Comparison of ENCODE assay signal across 8 mouse cellular contexts in the genomic region with DNA sequence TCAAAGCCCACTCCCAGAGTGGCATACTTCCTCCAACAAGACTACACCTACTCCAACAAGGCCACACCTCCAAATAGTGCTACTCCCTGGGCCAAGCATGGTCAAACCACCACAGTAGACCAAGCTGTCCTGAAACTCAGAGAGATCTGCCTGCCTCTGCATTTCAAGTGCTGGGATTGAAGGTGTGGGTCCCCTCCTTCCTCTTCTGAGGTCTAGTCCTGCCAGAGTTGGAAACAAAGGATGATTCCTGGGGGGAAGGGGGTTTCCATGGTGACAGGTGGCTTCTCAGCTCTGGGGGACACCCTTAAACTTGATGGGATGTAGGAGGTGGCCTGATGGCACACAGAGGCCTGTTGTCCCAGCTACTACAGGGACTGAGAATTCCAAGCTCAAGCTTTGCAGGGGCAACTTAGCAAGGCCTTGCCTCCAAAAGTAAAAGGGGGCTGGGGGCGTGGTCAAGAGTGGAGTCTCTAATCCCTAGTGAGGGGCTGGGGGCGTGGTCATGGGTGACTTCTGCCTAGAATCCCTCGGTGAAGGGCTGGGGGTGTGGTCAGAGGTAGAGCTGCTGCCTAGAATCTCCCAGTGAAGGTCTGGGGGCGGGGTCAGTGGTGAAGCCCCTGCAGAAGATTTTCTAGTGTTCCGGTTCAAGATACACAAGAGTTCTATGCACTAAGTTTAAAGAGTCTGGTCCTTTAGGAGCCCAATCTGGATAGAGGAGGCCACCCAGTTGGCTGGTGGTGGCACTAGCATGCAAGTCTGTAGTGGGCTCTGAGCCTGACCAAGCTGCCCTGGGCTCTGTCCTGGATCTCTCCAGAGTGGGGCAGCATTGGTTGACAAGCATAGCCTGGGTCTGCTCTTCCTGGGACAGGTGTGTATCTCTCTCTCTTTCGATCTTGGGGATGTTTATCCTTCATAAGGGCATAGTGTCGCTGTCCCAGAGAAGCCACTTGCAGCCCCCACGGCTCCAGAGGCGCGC. TPM values are rescaled to one million over a fixed set of nuclear protein-coding genes. Genes with fewer than 3 reads are reported as not detected.
DNase-seq lines count a peak whose midpoint lies in the region; ATAC-seq and TF ChIP-seq lines count a peak whose summit lies in the region.

A gene (plus strand): TSS at position 481 of the 976 bp plus-strand sequence.

- peaks cover 19% of the 10 kb centered on the region for H3K27me3 ChIP-seq in heart, embryonic 11.5 days (ENCODE audit: control insufficient read depth, insufficient read depth, low read length)
- no peaks in the 10 kb centered on the region for H3K27me3 ChIP-seq in ES-Bruce4 (ENCODE audit: control insufficient read depth, insufficient read depth, low read length, poor library complexity, severe bottlenecking)
- H3K27me3 ChIP-seq in liver, embryonic 11.5 days (replicated peaks; ENCODE audit: control insufficient read depth, insufficient read depth, low read length), result peaks cover 36% of the 10 kb centered on the region

- H3K9ac ChIP-seq in heart, embryonic 11.5 days (ENCODE audit: low read depth, low read length), result peak within 1 kb of the TSS; percentile 71
- H3K9ac ChIP-seq in ES-Bruce4 (ENCODE audit: low read depth, poor library complexity, severe bottlenecking), result peak within 1 kb of the TSS; percentile 69
- H3K9ac ChIP-seq in liver, embryonic 11.5 days (ENCODE audit: low read depth, low read length), result peak within 1 kb of the TSS; percentile 46; the same call in 1 of the 2 replicates

- peak within 1 kb of the TSS; percentile 68 for H3K4me2 ChIP-seq in heart, embryonic 11.5 days
- peak within 1 kb of the TSS; percentile 80 for H3K4me2 ChIP-seq in liver, embryonic 11.5 days

- intact Hi-C loops in heart, postnatal 36 days (cut with DNase I), result no loop called here

- DNase-seq in heart, postnatal 36 days, result no peak
- peak; percentile 59 for DNase-seq in cerebellum, adult 8-10 months
- no peak for DNase-seq in liver, embryonic 11.5 days (ENCODE audit: low spot score)
- DNase-seq in testis, postnatal 14 days (ENCODE audit: low spot score), result peak; percentile 65

- TF ChIP-seq EP300 in ES-Bruce4 (IDR thresholded peaks at IDR 0.05; ENCODE audit: insufficient read depth, low read depth, low read length), result no peak

- H3K27ac ChIP-seq in heart, embryonic 11.5 days (ENCODE audit: low read depth, low read length), result no peak within 1 kb of the TSS
- H3K27ac ChIP-seq in ES-Bruce4 (ENCODE audit: insufficient read depth, low read length), result no peak within 1 kb of the TSS
- H3K27ac ChIP-seq in liver, embryonic 11.5 days (ENCODE audit: low read depth, low read length), result no peak within 1 kb of the TSS

- peak within 1 kb of the TSS; percentile 62 for H3K4me3 ChIP-seq in heart, embryonic 11.5 days (ENCODE audit: low read depth, low read length)
- peak within 1 kb of the TSS; percentile 74 for H3K4me3 ChIP-seq in ES-Bruce4 (ENCODE audit: low read depth, low read length)
- peak within 1 kb of the TSS; percentile 46 for H3K4me3 ChIP-seq in liver, embryonic 11.5 days (ENCODE audit: low read depth, low read length)

- no peak for TF ChIP-seq CTCF in ES-Bruce4 (IDR thresholded peaks at IDR 0.05; ENCODE audit: low read depth, low read length)

- WGBS in heart, embryonic 11.5 days (ENCODE audit: insufficient replicate concordance), result 18% methylated on average over 10 of the region's 10 CpGs
- 20% methylated on average over 10 of the region's 10 CpGs for WGBS in liver, embryonic 11.5 days

- no peak for ATAC-seq in heart, embryonic 11.5 days (replicated peaks; ENCODE audit: insufficient number of reproducible peaks, low FRiP score, low TSS enrichment)
- ATAC-seq in hematopoietic stem cell, adult 5-6 weeks (replicated peaks in 1 of 2; ENCODE audit: insufficient read depth in 1 of 2, low FRiP score in 2 of 2, low TSS enrichment in 1 of 2, low read depth in 1 of 2, poor library complexity in 2 of 2, severe bottlenecking in 2 of 2), result no peak
- no peak for ATAC-seq in liver, embryonic 11.5 days (replicated peaks; ENCODE audit: low FRiP score)
- no peak for ATAC-seq in erythroid progenitor cell, adult 5-6 weeks (replicated peaks; ENCODE audit: low FRiP score, poor library complexity, severe bottlenecking)

- TF ChIP-seq POLR2A in ES-Bruce4 (IDR thresholded peaks at IDR 0.05; ENCODE audit: insufficient read depth, low read length), result no peak

- no peaks in the 10 kb centered on the region for H3K9me3 ChIP-seq in heart, embryonic 11.5 days (replicated peaks; ENCODE audit: control insufficient read depth, low read length)
- H3K9me3 ChIP-seq in ES-Bruce4 (replicated peaks; ENCODE audit: control insufficient read depth, insufficient read depth, low read length, poor library complexity, severe bottlenecking), result no peaks in the 10 kb centered on the region
- H3K9me3 ChIP-seq in liver, embryonic 11.5 days (ENCODE audit: control insufficient read depth, low read length), result no peaks in the 10 kb centered on the region

- peaks cover 37% of the 10 kb centered on the region for H3K4me1 ChIP-seq in heart, embryonic 11.5 days (ENCODE audit: control insufficient read depth, insufficient read depth, low read length)
- peaks cover 3% of the 10 kb centered on the region for H3K4me1 ChIP-seq in ES-Bruce4 (ENCODE audit: control insufficient read depth, insufficient read depth, low read length)
- peaks cover 51% of the 10 kb centered on the region for H3K4me1 ChIP-seq in liver, embryonic 11.5 days (replicated peaks; ENCODE audit: control insufficient read depth, insufficient read depth, low read length)

- no peaks in the 10 kb centered on the region for H3K36me3 ChIP-seq in heart, embryonic 11.5 days (ENCODE audit: control insufficient read depth, insufficient read depth, low read length)
- no peaks in the 10 kb centered on the region for H3K36me3 ChIP-seq in ES-Bruce4 (ENCODE audit: control insufficient read depth, insufficient read depth, low read length, poor library complexity, severe bottlenecking)
- no peaks in the 10 kb centered on the region for H3K36me3 ChIP-seq in liver, embryonic 11.5 days (ENCODE audit: control insufficient read depth, insufficient read depth, low read length)

RNA-seq across cellular contexts. Expression of the gene that starts here (rescaled TPM):
- 17.8 and 18.3 TPM in 2 replicates for polyA plus RNA-seq in heart, embryonic 11.5 days (2014; fragmentation: Nextera tagmentation; extraction: Ambion mirVana)
- total RNA-seq in heart, postnatal 36 days (2021), result 10 to 100 TPM in 1 of 2 experiments, 1 to 10 TPM in 1; 7.5 to 11.5 TPM
- polyA plus RNA-seq in ES-Bruce4 (2011; ENCODE audit: insufficient read depth, insufficient read length, low read depth, missing spikeins), result 3.1 and 3.8 TPM in 2 replicates
- 11.2 and 11.8 TPM in 2 replicates for total RNA-seq in hematopoietic stem cell, adult 5-6 weeks (2017)
- 5.1 and 6.9 TPM in 2 replicates for polyA plus RNA-seq in liver, embryonic 11.5 days (2014; fragmentation: Nextera tagmentation; extraction: Ambion mirVana)
- total RNA-seq in erythroid progenitor cell, adult 5-6 weeks (2015; ENCODE audit: low replicate concordance), result not detected in 2 replicates
- total RNA-seq in erythroid progenitor cell, adult 5-6 weeks (2017; ENCODE audit: low replicate concordance), result not detected in 2 replicates

Comparison
In these comparisons a context has a peak if more than half of its experiments do, and no peak if none do; other contexts are left out.
1. RNA of the gene that starts here (total RNA-seq): 7.5 to 11.5 TPM in heart, postnatal 36 days and 11.2 to 11.8 TPM in hematopoietic stem cell, adult 5-6 weeks; not detected in erythroid progenitor cell, adult 5-6 weeks; every median in the first group is over 4 times any median in the second.
2. DNase-seq: peak in cerebellum, adult 8-10 months (single experiment) and testis, postnatal 14 days (single experiment); none in heart, postnatal 36 days (0 of 2) and liver, embryonic 11.5 days (single experiment).
3. Peak in every context shown above with its lines, with median percentiles within 50 percentile points of each other: H3K4me3 ChIP-seq and H3K9ac ChIP-seq.